Mouse (Mus musculus) lung, postnatal 0 days (tissue): Measurements from ENCODE around the gene Gm49601. TPM values are rescaled to one million over a fixed set of nuclear protein-coding genes. Genes with fewer than 3 reads are reported as not detected.

Source experiments
- ATAC-seq: fragments of 200-750 bp; cut with Nextera tagmentation; 2 replicates; pipeline ENCODE4 v1.8.0; 2017; ENCODE audit warnings: moderate library complexity
- DNase-seq: peaks from one replicate; pipeline ENCODE4 v3.0.0-alpha.2; 2016; ENCODE audit warnings: low spot score
- H3K27ac ChIP-seq: fragments of 300-500 bp; sonication (generic); 2 replicates; pipeline ENCODE4 v1.5.1; 2014; ENCODE audit warnings: antibody characterized with exemption, mild to moderate bottlenecking, low read length, mixed read lengths
- H3K27me3 ChIP-seq: fragments of 300-500 bp; sonication (generic); replicated peaks from 2 replicates; pipeline ENCODE4 v1.6.1; 2014; ENCODE audit warnings: low read length, mixed read lengths; ENCODE audit not compliant: insufficient read depth
- H3K36me3 ChIP-seq: fragments of 300-500 bp; sonication (generic); 2 replicates; pipeline ENCODE4 v1.6.1; 2014; ENCODE audit warnings: low read length, mixed read lengths; ENCODE audit not compliant: insufficient read depth
- H3K4me1 ChIP-seq: fragments of 300-500 bp; sonication (generic); 2 replicates; pipeline ENCODE4 v1.6.1; 2014; ENCODE audit warnings: antibody characterized with exemption, low read depth, low read length, mixed read lengths; ENCODE audit not compliant: insufficient read depth
- H3K4me2 ChIP-seq: fragments of 300-500 bp; sonication (generic); replicated peaks from 2 replicates; pipeline ENCODE4 v1.6.1; 2014; ENCODE audit warnings: low read depth, mild to moderate bottlenecking, low read length, moderate library complexity, mixed read lengths
- H3K4me3 ChIP-seq: fragments of 300-500 bp; sonication (generic); 2 replicates; pipeline ENCODE4 v1.5.1; 2014; ENCODE audit warnings: low read depth, low read length
- H3K9ac ChIP-seq: fragments of 300-500 bp; sonication (generic); replicated peaks from 2 replicates; pipeline ENCODE4 v1.6.1; 2014; ENCODE audit warnings: low read depth, mild to moderate bottlenecking
- H3K9me3 ChIP-seq: fragments of 300-500 bp; sonication (generic); 2 replicates; pipeline ENCODE4 v1.6.1; 2016; ENCODE audit warnings: low read length, mixed read lengths
- CTCF ChIP-seq: IDR thresholded peaks from 2 replicates; pipeline ENCODE4 v1.5.1; 2016; ENCODE audit warnings: antibody characterized with exemption, mild to moderate bottlenecking
- EP300 ChIP-seq: IDR thresholded peaks from 2 replicates; pipeline ENCODE4 v1.6.1; 2016; ENCODE audit warnings: antibody characterized with exemption, mild to moderate bottlenecking, control low read depth
- WGBS: fragments of 180-500 bp; shearing (Covaris S2); extraction: QIAGEN DNeasy Blood & Tissue Kit; methylation state at CpG from one replicate; pipeline ENCODE4 v1.1.7; 2014; 5-methylcytosine and 5-hydroxymethylcytosine counted together
- polyA plus RNA-seq: library from polyadenylated mRNA; unstranded; fragments of >200 nt; fragmentation: Nextera tagmentation; extraction: Ambion mirVana; gene quantifications from 2 replicates; pipeline ENCODE4 v1.2.1, GENCODE M21; 2015

The Gm49601 gene
- polyA plus RNA-seq, 1 experiment from 2014 or later: 2.2 TPM

DNA sequence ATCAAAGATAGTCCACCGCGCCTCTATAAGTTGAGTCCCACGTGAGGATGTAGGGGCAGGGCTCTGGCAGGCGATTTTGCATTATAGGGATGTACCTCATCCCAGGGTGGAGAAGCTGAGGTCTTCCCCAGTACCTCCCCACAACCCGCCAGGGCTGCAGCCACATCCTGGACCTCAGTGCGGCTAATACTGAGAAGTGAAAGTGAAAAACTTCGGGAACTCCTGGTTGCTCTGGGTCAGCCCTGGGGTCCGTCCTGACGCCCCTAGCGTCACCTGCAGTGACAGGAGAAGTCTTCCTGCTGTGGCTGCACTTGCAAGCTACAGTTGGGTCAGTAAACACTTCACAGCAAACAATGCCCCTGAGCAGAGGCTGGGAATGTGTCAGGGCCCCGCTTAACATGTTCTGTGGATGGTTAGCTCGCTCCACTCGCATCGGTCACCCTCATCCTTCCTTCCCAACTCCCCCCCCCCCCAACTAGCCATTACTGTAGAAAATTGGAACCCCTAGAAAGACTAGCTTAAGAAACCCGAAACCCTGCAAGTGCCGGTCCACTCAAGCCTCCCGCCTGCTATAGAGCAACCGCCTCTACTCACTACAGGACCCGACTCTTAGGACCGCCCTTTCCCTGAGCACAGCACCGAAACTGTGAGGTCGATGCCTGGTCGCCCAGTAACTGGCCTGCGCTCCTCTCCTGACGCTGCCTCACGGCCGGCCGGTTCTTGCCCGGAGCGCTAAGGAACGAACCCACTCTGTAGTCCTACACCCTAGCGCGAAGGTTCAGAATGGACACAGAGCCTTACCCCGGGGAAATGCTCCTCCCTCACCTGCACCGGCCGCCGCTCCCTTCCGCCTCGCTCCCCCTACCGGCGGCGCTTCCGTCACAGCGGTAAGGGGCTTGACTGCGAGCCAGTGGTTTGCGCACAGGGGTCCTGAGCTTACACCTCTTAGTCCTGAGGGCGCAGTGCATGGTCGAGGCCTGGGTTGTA lies 36.1 kb downstream of the Gm49601 start, which contains the start of gene Tbx1:
Gene Tbx1, minus strand, starts transcription at position 868 of the 987 bp plus-strand sequence.
- no peak for TF ChIP-seq EP300
- TF ChIP-seq CTCF: peak; percentile 67
- DNase-seq (peak; percentile 40), ATAC-seq (peak; percentile 25)
- Histone ChIP-seq H3K27ac (0 out of 2 replicates have a peak within 1 kb of the TSS, but pooled peaks have one; percentile 11), H3K36me3 (no peaks in the 10 kb centered on the region), H3K4me3 (peak within 1 kb of the TSS; percentile 37), H3K4me1 (peaks cover 12% of the 10 kb centered on the region; the same call in 1 of the 2 replicates), H3K4me2 (peak within 1 kb of the TSS; percentile 56), H3K9ac (no peak within 1 kb of the TSS), H3K9me3 (no peaks in the 10 kb centered on the region), H3K27me3 (peaks cover 64% of the 10 kb centered on the region)
- WGBS: 5% methylated on average over 48 of the region's 48 CpGs

DNA sequence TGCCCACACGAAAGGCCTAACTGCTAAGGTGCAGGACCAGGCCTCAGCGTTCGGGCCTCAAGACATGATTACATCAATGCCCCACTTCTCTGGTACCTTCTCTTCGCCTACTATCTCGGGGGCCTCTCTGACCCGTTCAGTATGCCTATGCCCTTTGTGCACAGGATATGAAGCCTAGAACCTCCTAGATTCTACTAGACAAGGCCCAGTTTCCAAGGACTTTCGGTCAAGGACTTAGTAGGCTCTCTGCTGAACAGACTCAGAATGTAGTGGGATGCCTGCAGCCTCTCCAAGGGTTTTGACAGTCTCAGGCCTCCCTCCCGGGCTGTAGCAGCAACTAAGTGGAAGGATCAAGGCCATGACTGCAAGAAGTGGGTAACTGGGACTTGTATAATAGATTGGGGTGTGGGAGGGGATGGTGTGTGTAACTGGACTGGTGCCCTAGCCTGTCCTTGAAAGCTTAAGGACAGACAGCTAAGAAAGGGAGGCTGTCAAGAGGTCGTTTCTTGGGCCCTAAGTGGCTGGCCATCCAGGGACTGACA lies 37.1 kb downstream of the Gm49601 start:
- no peak for DNase-seq
- H3K9ac ChIP-seq: no peak overlapping the region
- no peaks in the 10 kb centered on the region for H3K9me3 ChIP-seq
- peaks cover 12% of the 10 kb centered on the region; the same call in 1 of the 2 replicates for H3K4me1 ChIP-seq
- 58% methylated on average over 9 of the region's 9 CpGs for WGBS
- H3K36me3 ChIP-seq: no peaks in the 10 kb centered on the region
- no peak overlapping the region; the same call in 1 of the 2 replicates for H3K4me2 ChIP-seq
- no peak for ATAC-seq
- H3K27me3 ChIP-seq: peaks cover 73% of the 10 kb centered on the region
- TF ChIP-seq CTCF (no peak), EP300 (no peak)
- H3K4me3 ChIP-seq: no peak overlapping the region
- no peak overlapping the region for H3K27ac ChIP-seq

DNA sequence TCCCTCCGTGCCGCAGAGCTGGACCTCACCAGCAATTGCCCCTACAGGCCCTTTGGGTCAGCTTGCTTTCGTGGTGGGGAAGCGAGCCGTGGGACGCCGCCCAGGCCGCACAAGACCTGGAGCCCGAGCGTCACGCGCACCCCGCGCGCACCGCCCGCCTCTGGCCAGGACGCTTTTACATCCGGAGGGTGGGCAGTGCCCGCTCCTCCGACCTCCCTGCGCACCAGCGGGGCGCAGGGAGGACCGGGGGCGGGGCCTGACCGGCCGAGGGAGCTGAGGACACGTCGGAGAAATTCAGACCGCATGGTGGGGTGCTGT lies 37.5 kb downstream of the Gm49601 start:
- Histone ChIP-seq H3K9ac (no peak overlapping the region), H3K4me3 (peak overlapping the region; percentile 27; the same call in 1 of the 2 replicates), H3K9me3 (no peaks in the 10 kb centered on the region), H3K36me3 (no peaks in the 10 kb centered on the region), H3K27me3 (peaks cover 78% of the 10 kb centered on the region), H3K4me2 (no peak overlapping the region; the same call in 1 of the 2 replicates), H3K4me1 (peaks cover 12% of the 10 kb centered on the region; the same call in 1 of the 2 replicates), H3K27ac (no peak overlapping the region)
- TF ChIP-seq EP300 (no peak), CTCF (no peak)
- ATAC-seq (peak; percentile 30), DNase-seq (no peak)
- WGBS: 14% methylated on average over 31 of the region's 31 CpGs

DNA sequence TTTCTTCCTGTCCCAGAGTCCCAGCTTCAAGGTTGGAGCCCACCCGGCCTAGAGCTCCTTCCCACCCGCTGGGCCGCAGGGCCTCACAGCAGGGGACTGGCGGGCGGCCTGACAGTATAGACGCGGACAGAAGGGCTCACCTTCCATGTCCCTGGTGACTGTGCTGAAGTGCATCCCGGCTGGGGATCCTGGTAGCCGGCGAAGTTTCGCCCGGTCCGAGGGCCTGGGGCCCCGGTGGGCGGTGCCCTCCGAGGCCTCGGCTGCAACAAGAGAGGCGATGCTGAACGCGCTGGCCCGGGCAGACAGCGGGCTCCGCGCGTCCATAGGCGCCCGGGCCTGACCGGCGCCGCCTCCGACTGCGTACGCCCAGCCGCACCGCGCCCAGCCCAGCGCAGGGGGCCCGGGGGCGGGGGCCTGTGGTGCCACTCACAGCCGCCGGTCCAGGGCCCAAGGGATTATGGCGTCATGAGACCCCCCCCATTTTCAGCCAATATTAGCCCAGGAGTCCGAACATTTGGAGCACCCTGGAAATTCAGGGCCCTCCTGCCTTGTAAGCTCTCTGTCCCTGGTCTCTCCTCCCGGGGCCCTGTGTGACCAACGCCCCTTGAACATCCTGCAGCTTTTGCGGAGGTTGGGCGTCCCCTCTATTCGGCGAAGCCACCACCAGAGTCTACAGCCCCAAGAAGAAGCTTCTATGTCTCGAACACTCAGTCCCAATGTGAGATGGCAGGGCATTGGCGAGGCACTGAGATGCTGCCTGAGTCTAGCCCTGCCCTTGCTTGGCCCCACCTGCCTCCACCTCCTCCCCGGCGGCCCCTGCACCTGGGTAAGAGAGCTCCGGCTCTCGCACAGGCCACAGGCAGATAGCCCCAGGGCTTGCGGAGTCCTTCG lies 38.1 kb downstream of the Gm49601 start:
- 8% methylated on average over 54 of the region's 57 CpGs for whole genome bisulfite sequencing
- H3K27me3 ChIP-seq: peaks cover 82% of the 10 kb centered on the region
- no peak overlapping the region for H3K9ac ChIP-seq
- DNase-seq: no peak
- no peak for TF ChIP-seq CTCF
- no peak for TF ChIP-seq EP300
- peak; percentile 39 for ATAC-seq
- no peak overlapping the region for H3K27ac ChIP-seq
- H3K4me3 ChIP-seq: peak overlapping the region; percentile 27
- peaks cover 12% of the 10 kb centered on the region; the same call in 1 of the 2 replicates for H3K4me1 ChIP-seq
- no peaks in the 10 kb centered on the region for H3K36me3 ChIP-seq
- peak overlapping the region; percentile 83 for H3K4me2 ChIP-seq
- no peaks in the 10 kb centered on the region for H3K9me3 ChIP-seq

DNA sequence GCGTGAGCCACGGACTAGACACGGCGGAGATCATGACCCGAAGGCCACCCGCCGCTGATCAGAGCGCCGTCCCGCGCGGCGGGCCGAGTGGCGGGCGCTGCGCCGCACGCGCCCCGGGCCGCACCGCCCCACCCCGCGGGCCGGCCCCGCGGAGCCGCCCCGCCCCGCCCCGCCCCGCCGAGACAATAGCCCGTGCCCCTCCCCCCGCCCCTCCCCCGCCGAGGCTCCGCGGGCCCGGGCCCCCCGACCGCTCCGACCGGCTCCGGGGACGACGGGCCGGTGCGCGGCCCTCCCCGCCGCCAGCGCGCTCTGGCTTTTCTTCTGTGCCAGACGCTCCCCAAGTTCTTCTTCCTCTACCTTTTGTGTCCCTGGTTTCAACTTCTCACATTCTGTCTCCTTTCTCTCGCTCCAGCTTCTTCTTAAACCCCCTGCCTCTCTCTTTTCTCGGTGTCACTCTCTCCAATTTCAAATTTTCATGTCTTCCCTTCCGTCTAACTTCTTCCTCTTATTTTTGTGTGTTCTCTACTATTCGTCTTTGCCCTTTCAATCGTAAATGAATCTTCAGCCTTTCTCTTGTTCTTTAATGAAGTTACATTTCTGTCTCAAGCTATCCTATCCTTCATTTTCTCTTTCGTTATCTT lies 39.2 kb downstream of the Gm49601 start:
- ATAC-seq: no peak; the same call in 1 of the 2 replicates
- WGBS: 7% methylated on average over 12 of the region's 62 CpGs

More for the DNA sequence above, 39.2 kb downstream of the Gm49601 start:
- peaks cover 89% of the 10 kb centered on the region for H3K27me3 ChIP-seq
- peaks cover 12% of the 10 kb centered on the region; the same call in 1 of the 2 replicates for H3K4me1 ChIP-seq
- no peak for TF ChIP-seq EP300
- TF ChIP-seq CTCF: no peak
- 0 out of 2 replicates have a peak overlapping the region, but pooled peaks have one; percentile 26 for H3K27ac ChIP-seq
- H3K36me3 ChIP-seq: no peaks in the 10 kb centered on the region
- no peak overlapping the region; the same call in 1 of the 2 replicates for H3K9ac ChIP-seq
- peak overlapping the region; percentile 48 for H3K4me3 ChIP-seq
- H3K9me3 ChIP-seq: no peaks in the 10 kb centered on the region
- peak overlapping the region; percentile 83 for H3K4me2 ChIP-seq
- no peak for DNase-seq
